Mouse (Mus musculus) thymus, postnatal 4 days (tissue): ENCODE measurements around the gene Chek1.

ENCODE experiments used
- DNase-seq: peaks from one replicate; pipeline ENCODE4 v3.0.0; 2021

Chek1 gene

DNA sequence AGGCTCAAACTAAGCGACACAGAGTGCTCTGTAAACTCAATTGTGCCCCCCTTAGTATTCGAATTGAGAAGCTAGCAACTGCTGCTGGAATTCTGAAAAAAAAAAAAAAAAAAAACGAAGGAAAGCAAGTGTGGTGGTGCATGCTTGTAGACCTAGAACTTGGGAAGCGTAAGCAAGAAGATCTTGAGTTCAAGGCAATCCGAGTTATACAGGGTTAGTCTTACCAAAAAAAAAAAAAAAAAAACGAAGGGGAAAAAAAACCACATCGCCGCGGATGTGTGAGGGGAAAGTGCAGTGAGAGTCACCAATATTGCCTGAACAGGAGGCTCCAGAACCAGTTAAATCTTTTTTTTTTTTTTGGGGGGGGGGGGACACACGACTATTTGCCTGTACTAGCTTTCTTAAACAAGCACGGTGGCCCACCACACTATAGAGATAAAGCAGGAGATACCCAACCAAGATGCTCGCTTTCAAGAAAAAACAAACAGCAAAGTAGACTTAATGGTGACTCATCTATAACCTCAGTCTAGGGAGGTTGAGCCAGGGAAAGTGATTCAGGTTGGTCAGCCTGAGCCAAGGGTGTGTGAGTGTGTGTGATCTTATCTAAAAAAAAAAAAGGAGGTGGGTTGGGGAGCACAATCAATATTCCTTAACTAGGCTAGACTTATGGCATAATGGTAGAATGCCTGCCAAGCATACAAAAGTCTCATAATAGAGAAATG is at the start of gene Chek1:
Gene Chek1, minus strand, starts transcription at position 32 of the 722 bp plus-strand sequence.
- DNase-seq = no peak

DNA sequence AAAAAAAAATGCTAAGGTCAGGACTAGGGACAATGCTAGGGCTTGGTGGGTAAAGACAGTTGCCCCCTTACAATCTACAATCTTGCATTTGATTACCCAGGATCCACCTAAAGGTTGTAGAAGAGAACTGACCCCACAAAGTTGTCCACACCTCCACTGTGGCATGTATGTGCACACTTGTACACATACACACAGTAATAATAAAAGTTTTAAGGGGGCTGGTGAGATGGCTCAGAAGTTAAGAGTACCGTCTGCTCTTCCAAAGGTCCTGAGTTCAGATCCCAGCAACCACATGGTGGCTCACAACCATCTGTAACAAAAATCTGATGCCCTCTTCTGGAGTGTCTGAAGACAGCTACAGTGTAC is 42.2 kb upstream of the Chek1 start:
- DNase-seq = no peak

DNA sequence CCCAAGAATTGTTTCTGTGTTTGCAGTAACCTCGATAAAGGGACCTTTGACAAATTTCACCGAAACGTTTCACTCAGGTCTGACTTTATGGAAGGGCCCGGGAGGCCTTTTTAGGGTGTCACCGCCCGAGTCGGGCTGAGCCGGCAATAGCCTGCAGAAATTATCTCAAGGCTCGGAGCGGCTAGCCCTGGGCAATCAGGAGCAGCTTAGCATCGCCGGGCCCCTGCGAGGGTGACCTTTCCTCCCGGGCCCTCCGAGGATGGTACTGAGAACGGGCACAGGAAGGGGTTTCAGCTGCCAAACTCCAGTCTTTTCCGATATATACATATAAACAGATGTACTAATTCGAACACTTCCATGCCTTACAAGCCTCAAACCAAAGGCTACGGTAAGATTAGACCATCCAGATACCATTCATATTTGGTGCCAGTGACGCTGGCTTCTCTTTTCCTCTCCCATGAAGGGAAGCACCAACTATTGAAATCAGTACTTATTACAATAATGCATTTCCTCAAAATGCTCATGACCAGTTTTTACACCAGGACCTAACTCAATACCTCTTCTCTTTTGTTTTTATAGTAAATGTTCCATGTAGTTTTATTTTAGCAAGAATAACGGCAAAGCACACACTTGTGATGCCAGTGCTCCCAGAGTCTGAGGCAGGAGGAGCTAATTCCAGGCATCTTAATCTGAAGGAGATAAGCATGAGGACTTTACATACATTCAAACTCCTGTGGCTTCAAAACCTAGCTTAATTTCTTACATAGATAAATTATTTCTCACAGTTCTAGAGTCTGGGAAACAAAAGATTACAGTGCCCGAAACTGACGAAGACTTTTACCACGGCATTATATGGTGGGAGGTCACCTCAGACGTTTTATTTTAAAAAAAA is 41.5 kb upstream of the Chek1 start:
- peak; percentile 62 for DNase-seq

DNA sequence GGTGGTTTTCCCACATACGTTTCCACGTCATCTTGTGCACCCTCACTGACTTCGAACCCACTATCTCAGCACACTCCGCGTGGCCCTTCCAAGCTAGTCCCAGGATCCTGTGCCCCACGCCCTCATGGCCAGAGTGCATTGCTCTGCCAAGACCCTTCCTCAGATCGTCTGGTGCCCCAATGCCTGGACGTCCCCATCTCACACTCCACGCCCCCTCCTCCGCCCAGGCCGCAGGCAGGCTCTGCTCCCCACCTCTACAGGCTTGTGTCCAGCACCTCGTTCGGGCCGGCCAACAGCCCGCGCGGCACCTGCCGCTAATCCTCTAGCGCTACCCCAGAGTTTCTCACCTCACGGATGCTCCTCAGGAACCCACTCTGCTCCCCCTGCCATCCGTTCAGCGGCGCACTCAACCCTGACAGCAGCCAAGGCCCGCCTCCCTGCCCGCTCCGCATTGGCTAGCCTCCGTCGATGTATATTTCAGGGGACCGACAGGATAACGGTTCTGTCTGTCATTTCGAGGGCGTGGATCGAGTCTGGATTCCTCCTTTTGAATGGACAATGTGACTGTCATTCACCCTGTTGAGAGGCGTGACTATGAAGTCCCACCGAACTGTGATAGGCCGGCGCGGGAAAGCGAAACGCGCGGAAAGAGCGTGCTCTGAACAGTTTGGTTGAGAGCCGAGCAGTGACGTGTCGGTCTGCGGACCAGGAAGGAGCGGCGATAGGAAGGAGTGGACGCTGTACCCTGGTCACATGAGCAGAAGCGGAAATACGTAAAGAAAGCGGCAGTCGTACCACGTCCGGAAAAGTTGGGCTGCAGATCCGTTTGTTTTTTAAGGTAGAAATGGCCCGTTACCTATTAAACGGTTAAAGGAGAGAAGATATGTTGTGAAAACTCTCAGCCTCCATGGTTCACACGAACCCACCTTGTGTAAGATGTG is 40.6 kb upstream of the Chek1 start, which contains the start of gene Stt3a:
Gene Stt3a, minus strand, starts transcription at position 477 of the 941 bp plus-strand sequence.
- DNase-seq = peak; percentile 93

DNA sequence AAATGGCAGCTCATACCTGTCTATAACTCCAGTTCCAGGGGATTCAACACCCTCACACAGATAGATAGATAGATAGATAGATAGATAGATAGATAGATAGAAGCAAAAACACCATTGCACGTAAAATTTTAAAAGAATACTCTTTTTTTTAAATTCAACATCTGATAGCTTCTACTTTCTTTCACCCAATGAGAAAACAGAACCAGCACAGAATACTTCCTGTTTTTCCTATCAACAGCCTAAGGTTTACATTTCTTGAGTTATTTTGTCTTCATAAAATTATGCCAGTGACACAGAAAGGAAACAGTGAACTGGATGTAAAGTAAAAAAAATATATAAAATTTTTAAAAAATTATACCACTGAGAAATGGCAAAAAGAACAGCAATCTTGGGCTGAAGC is 37.5 kb upstream of the Chek1 start:
- no peak for DNase-seq

DNA sequence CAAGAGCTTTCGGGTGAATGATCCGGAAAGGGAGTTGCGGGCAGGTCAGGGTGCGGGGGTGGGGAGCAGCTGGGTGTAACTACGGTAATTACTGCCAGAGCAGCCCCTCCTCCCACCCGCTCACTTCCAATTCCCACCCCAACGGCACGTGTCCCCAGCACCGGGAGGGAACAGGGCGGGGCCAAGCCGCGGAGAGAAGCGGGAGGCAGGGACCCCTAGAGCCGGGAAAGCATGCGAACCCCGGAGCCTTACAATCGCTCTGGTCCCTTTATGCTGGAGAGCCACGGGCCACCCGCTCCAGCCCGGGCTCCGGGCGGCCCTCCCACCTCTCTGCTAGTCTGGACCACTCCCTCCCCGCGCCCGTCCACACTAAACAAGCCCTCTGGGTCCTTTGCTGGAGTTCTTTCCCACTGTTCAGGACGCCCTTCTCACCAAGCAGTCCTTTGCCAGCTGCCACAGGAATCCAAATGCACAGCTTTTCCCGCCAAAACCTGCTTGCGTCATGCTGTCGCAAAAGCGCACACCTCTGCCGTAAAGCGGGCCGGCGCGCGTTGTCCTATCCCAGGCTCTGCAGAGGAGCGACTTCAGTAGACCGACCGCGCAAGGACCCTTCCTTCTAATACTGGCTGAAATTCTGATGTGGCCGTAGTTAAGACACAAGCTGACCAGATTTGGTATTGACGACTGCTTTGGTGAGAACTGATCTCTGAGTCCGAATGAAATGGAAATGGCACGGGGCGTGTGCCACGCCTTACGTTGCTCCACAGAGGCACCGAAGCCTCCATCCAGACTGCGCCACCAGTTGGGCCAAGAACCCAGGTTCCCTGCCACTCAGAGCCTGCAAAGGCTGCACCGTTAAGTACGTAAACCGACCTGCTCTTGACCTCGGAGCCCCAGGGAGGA is 483 bp downstream of the Chek1 start:
- DNase-seq = peak; percentile 91

DNA sequence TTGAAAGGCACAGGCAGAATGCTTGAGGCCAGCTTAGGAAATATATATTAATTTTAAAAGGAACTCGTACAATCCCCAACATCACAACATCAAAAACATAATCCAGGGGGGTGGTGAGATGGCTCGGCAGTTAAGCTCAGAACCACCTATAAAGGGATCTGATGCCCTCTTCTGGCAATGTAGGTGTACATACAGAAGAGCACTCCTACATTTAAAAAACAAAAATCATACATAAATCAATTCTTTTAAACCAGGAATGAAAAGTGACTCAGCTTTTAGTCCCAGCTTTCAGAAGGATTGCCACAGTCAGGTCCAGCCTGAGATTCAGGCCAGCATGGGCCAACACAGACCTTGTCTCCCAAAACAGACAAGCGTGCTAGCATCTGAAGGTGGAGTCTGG is 10.2 kb downstream of the Chek1 start:
- no peak for DNase-seq

DNA sequence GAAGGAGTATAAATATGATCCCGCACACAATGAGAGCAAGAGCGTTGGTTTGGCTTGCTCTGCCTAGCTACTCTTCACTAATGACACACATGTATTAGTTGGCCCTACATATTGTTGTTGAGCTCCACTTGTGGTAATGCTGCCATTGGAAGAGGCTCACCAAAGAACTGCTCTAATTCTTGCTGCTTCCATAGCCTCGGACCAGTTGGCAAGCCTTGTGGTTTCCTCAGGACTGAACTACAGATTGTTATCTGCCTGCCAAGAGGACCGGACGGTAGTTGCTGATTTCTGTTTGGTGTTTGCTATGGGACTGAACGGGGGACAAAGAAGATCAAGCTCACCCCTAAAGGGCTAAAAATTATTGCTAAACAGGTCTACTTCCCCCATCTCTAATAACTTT is 19.6 kb downstream of the Chek1 start:
- no peak for DNase-seq

DNA sequence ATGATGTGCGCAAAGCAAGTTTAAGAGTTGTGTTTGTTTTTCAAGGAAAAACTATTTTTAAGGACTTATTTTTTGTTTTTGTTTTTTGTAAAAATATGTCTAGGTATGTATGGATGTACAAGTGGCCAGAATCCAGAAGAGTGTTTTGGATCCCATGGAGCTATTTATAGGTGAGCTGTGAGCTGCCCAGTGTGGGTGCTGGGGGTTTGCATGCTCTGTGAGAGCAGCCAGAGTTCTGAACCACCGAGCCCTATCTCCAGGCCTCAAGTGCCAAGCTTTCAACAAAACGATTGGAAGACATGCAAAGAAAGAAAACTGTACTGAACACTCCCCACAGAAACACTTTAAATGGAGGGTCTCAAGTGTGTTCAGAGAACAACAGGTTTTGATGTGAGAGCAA is 20.9 kb downstream of the Chek1 start:
- DNase-seq = no peak

DNA sequence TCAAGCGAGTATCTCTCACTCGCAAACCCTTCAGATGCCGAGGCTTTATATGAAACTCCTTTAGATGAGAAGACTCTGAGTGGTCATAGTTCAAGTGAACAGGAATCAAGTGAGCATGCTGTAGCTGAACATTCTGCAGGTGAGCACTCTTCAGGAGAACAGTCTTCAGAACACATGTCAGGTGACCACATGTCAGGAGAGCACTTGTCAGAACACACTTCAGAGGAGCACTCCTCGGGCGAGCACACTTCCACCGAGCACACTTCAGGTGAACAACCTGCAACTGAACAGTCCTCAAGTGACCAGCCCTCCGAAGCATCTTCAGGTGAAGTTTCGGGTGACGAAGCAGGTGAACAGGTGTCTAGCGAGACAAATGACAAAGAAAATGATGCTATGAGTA is 32.6 kb downstream of the Chek1 start:
- DNase-seq = no peak

DNA sequence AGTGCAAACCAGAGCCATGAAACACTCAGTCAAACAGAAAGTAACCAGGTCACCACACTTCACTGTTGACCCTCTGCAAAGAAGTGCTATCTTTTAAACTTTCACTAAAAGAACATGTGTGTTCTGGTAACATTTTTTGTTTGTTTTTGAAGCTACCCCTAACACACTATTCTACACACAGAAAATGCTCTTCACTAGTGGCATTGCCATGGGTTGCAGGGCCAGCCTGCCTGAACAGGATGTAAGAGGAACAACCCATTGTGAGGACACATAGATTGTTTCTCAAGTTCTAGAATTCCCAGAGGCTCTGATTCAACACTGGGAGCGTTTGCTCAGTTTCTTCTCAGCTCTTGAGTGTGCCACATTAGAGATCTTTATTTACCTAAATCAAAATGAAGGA is 33.9 kb downstream of the Chek1 start, which contains the start of gene Acrv1:
Gene Acrv1, plus strand, starts transcription at position 301 of the 400 bp plus-strand sequence.
- DNase-seq = no peak

DNA sequence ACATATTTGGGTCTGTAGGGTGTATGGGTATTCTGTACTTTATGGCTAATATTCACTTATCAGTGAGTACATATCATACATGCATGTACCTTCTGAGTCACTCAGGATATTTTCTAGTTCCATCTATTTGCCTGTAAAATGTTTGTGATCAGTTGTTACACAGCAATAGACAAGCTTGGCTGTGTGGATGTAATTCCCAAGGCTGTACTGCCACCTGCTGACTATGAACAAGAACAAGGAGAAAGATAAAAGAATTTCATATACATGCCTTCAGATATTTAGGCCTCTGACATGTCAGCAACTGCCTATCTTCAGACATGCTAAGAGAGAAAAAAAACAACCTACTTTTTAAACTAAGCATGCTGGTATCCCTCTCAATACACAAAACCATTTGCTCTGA is 39.5 kb downstream of the Chek1 start:
- DNase-seq = no peak

DNA sequence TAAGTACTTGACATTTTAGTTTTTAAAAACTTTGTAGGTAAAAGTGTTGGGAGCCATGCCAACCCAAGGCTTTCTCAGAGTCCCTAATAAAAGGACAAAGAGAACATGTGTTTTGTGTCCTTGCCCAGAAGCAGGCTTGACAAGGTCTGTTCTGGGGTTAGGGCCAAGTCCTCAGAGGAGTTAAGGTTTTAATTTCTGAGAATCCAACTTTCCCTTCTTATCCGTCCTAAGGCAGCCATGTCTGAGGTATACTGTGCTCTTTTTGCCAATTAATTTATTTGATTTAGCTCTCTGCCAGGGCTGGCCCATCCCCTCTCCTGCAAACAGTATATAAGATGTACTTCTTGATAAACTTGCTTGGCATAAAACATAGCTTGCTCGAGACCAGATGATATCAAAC is 45.4 kb downstream of the Chek1 start:
- DNase-seq = no peak
